Mouse (Mus musculus) MEL (cell line): ENCODE results near the gene Cenpp. TPM values are rescaled to one million over a fixed set of nuclear protein-coding genes. Genes with fewer than 3 reads are reported as not detected.

ENCODE experiments used
- DNase-seq: peaks from one replicate; pipeline ENCODE4 v3.0.0; 2011; ENCODE audit warnings: low read depth, low spot score
- H3K27ac ChIP-seq: 2 replicates; pipeline ENCODE4 v1.5.1; 2012; ENCODE audit warnings: low read depth, mild to moderate bottlenecking, control low read depth, low read length, moderate library complexity; ENCODE audit not compliant: control insufficient read depth
- H3K27me3 ChIP-seq, 2 experiments: fragments of 150-350 bp in 1 of 2; sonication (generic) in 1 of 2; 2 replicates each; pipeline ENCODE4 v1.6.1; 2012; ENCODE audit warnings: low read length in 2 of 2, mild to moderate bottlenecking in 2 of 2, improper control_type of control experiment in 1 of 2, moderate library complexity in 1 of 2; ENCODE audit not compliant: insufficient read depth in 2 of 2, control insufficient read depth in 1 of 2
- H3K36me3 ChIP-seq, 2 experiments: 2 replicates each; pipeline ENCODE4 v1.6.1; 2012 to 2014; ENCODE audit warnings: low read length in 2 of 2, improper control_type of control experiment in 1 of 2, inconsistent platforms in 1 of 2, mild to moderate bottlenecking in 1 of 2; ENCODE audit not compliant: insufficient read depth in 2 of 2, control insufficient read depth in 1 of 2
- H3K4me1 ChIP-seq, 2 experiments: fragments of 150-350 bp in 1 of 2; sonication (generic) in 1 of 2; 2 replicates each; pipeline ENCODE4 v1.6.1; 2012; ENCODE audit warnings: low read length in 2 of 2, improper control_type of control experiment in 1 of 2, mild to moderate bottlenecking in 1 of 2; ENCODE audit not compliant: insufficient read depth in 2 of 2, control insufficient read depth in 1 of 2
- H3K4me3 ChIP-seq, 2 experiments: fragments of 150-350 bp in 1 of 2; sonication (generic) in 1 of 2; 2 replicates each; pipeline ENCODE4 v1.5.1; 2012; ENCODE audit warnings: low read depth in 2 of 2, low read length in 2 of 2, mild to moderate bottlenecking in 2 of 2, moderate library complexity in 2 of 2, control low read depth in 1 of 2, improper control_type of control experiment in 1 of 2; ENCODE audit not compliant: control insufficient read depth in 1 of 2, insufficient read depth in 1 of 2
- H3K79me2 ChIP-seq: 2 replicates; pipeline ENCODE4 v1.6.1; 2012; ENCODE audit warnings: mild to moderate bottlenecking, low read length, moderate library complexity; ENCODE audit not compliant: control insufficient read depth, poor library complexity, insufficient read depth
- H3K9ac ChIP-seq: 2 replicates; pipeline ENCODE4 v1.6.1; 2012; ENCODE audit warnings: low read depth, mild to moderate bottlenecking, control low read depth, low read length, moderate library complexity; ENCODE audit not compliant: control insufficient read depth, poor library complexity, severe bottlenecking
- H3K9me3 ChIP-seq: fragments of 150-350 bp; sonication (generic); replicated peaks from 2 replicates; pipeline ENCODE4 v1.6.1; 2012; ENCODE audit warnings: mild to moderate bottlenecking, low read length, improper control_type of control experiment, moderate library complexity; ENCODE audit not compliant: insufficient read depth
- BHLHE40 ChIP-seq: IDR thresholded peaks from 2 replicates; pipeline ENCODE4 v1.6.1; 2012; ENCODE audit warnings: low read depth, mild to moderate bottlenecking, inconsistent platforms, low read length, improper control_type of control experiment, borderline replicate concordance
- CHD2 ChIP-seq: IDR thresholded peaks from 2 replicates; pipeline ENCODE4 v1.6.1; 2011; ENCODE audit warnings: low read length, improper control_type of control experiment
- E2F4 ChIP-seq: IDR thresholded peaks from 2 replicates; pipeline ENCODE4 v1.6.1; 2011; ENCODE audit warnings: low read depth, low read length, improper control_type of control experiment, borderline replicate concordance
- EP300 ChIP-seq, 2 experiments: IDR thresholded peaks; 2 replicates each; pipeline ENCODE4 v1.6.1; 2011; ENCODE audit warnings: improper control_type of control experiment in 2 of 2, low read length in 2 of 2, low read depth in 1 of 2, mild to moderate bottlenecking in 1 of 2
- ETS1 ChIP-seq: IDR thresholded peaks from 2 replicates; pipeline ENCODE4 v1.6.1; 2012; ENCODE audit warnings: low read depth, mild to moderate bottlenecking, inconsistent platforms, low read length, improper control_type of control experiment, moderate library complexity
- GABPA ChIP-seq: IDR thresholded peaks from 2 replicates; pipeline ENCODE4 v1.6.1; 2012; ENCODE audit warnings: low read depth, mild to moderate bottlenecking, inconsistent platforms, low read length, improper control_type of control experiment, moderate library complexity
- GATA1 ChIP-seq: IDR thresholded peaks from 2 replicates; pipeline ENCODE4 v1.6.1; 2011; ENCODE audit warnings: low read depth, low read length, improper control_type of control experiment
- JUND ChIP-seq: IDR thresholded peaks from 2 replicates; pipeline ENCODE4 v1.6.1; 2011; ENCODE audit warnings: low read depth, mild to moderate bottlenecking, improper control_type of control experiment, low read length
- KAT2A ChIP-seq: conservative IDR thresholded peaks from 2 replicates; pipeline ENCODE4 v1.6.1; 2012; ENCODE audit warnings: low read depth, low read length, improper control_type of control experiment, inconsistent platforms
- MAZ ChIP-seq: IDR thresholded peaks from 2 replicates; pipeline ENCODE4 v1.6.1; 2012; ENCODE audit warnings: low read depth, mild to moderate bottlenecking, inconsistent platforms, low read length, improper control_type of control experiment
- MEF2A ChIP-seq: IDR thresholded peaks from 2 replicates; pipeline ENCODE4 v1.6.1; 2014; ENCODE audit warnings: low read depth, mild to moderate bottlenecking, inconsistent platforms, low read length, improper control_type of control experiment; ENCODE audit not compliant: poor library complexity, insufficient replicate concordance, severe bottlenecking; ENCODE audit errors: extremely low read depth
- MYC ChIP-seq: IDR thresholded peaks from 2 replicates; pipeline ENCODE4 v1.6.1; 2011; ENCODE audit warnings: low read depth, mild to moderate bottlenecking, low read length, improper control_type of control experiment, moderate library complexity
- NELFE ChIP-seq: IDR thresholded peaks from 2 replicates; pipeline ENCODE4 v1.6.1; 2011; ENCODE audit warnings: low read depth, low read length, improper control_type of control experiment
- NRF1 ChIP-seq: IDR thresholded peaks from 2 replicates; pipeline ENCODE4 v1.6.1; 2014; ENCODE audit warnings: low read depth, mild to moderate bottlenecking, inconsistent platforms, low read length, improper control_type of control experiment, moderate library complexity; ENCODE audit not compliant: poor library complexity, insufficient read depth, severe bottlenecking
- POLR2AphosphoS2 ChIP-seq: IDR thresholded peaks from 2 replicates; pipeline ENCODE4 v1.6.1; 2011; ENCODE audit warnings: low read length, improper control_type of control experiment
- POLR2AphosphoS5 ChIP-seq: IDR thresholded peaks from 2 replicates; pipeline ENCODE4 v1.6.1; 2012; ENCODE audit warnings: low read depth, borderline replicate concordance, mild to moderate bottlenecking, inconsistent platforms, low read length, moderate library complexity, mixed read lengths
- RAD21 ChIP-seq: IDR thresholded peaks from 2 replicates; pipeline ENCODE4 v1.6.1; 2011; ENCODE audit warnings: mild to moderate bottlenecking, low read depth, low read length, improper control_type of control experiment
- SIN3A ChIP-seq: IDR thresholded peaks from 2 replicates; pipeline ENCODE4 v1.6.1; 2012; ENCODE audit warnings: low read length, improper control_type of control experiment, inconsistent platforms
- SMC3 ChIP-seq: IDR thresholded peaks from 2 replicates; pipeline ENCODE4 v1.6.1; 2011; ENCODE audit warnings: low read depth, low read length, improper control_type of control experiment
- TBP ChIP-seq: IDR thresholded peaks from 2 replicates; pipeline ENCODE4 v1.8.0; 2011; ENCODE audit warnings: low read depth, low read length, improper control_type of control experiment
- TCF12 ChIP-seq: IDR thresholded peaks from 2 replicates; pipeline ENCODE4 v1.6.1; 2014; ENCODE audit warnings: low read depth, mild to moderate bottlenecking, inconsistent platforms, low read length, improper control_type of control experiment, moderate library complexity
- UBTF ChIP-seq: IDR thresholded peaks from 2 replicates; pipeline ENCODE4 v1.6.1; 2012; ENCODE audit warnings: low read depth, mild to moderate bottlenecking, inconsistent platforms, low read length, improper control_type of control experiment, moderate library complexity, borderline replicate concordance; ENCODE audit not compliant: insufficient read depth
- USF1 ChIP-seq: IDR thresholded peaks from 2 replicates; pipeline ENCODE4 v1.6.1; 2014; ENCODE audit warnings: low read depth, mild to moderate bottlenecking, inconsistent platforms, low read length, improper control_type of control experiment, moderate library complexity
- USF2 ChIP-seq, 2 experiments: IDR thresholded peaks; 2 replicates each; pipeline ENCODE4 v1.6.1; 2011 to 2012; ENCODE audit warnings: improper control_type of control experiment in 2 of 2, low read length in 2 of 2, borderline replicate concordance in 1 of 2, inconsistent platforms in 1 of 2, low read depth in 1 of 2, mild to moderate bottlenecking in 1 of 2; ENCODE audit not compliant: insufficient read depth in 1 of 2
- ZC3H11A ChIP-seq: IDR thresholded peaks from 2 replicates; pipeline ENCODE4 v1.6.1; 2012; ENCODE audit warnings: low read depth, mild to moderate bottlenecking, inconsistent platforms, low read length, improper control_type of control experiment
- ZKSCAN1 ChIP-seq: IDR thresholded peaks from 2 replicates; pipeline ENCODE4 v1.6.1; 2012; ENCODE audit warnings: low read depth, mild to moderate bottlenecking, inconsistent platforms, low read length, improper control_type of control experiment, moderate library complexity
- ZMIZ1 ChIP-seq: IDR thresholded peaks from 2 replicates; pipeline ENCODE4 v1.6.1; 2012; ENCODE audit warnings: low read depth, mild to moderate bottlenecking, inconsistent platforms, low read length, improper control_type of control experiment, moderate library complexity
- polyA plus RNA-seq, 2 experiments: library from polyadenylated mRNA; stranded (reverse) in 1 of 2; unstranded in 1 of 2; fragments of >175 nt in 1 of 2; fragments of >200 nt in 1 of 2; gene quantifications; 2 replicates each; pipeline versions ENCODE4 v1.2.1 to v1.2.4; 2012; ENCODE audit warnings: low replicate concordance in 2 of 2, low read depth in 1 of 2; ENCODE audit not compliant: insufficient read length in 2 of 2, insufficient read depth in 1 of 2, missing spikeins in 1 of 2
- total RNA-seq: library from RNA; depleted of rRNA; stranded (reverse); fragments of 300-350 nt; gene quantifications from 2 replicates; pipeline ENCODE4 v1.2.3, GENCODE M21; 2012

The Cenpp gene
- total and polyA plus RNA-seq, 3 experiments: 13.2 to 17.9 TPM; not detected in 1

DNA sequence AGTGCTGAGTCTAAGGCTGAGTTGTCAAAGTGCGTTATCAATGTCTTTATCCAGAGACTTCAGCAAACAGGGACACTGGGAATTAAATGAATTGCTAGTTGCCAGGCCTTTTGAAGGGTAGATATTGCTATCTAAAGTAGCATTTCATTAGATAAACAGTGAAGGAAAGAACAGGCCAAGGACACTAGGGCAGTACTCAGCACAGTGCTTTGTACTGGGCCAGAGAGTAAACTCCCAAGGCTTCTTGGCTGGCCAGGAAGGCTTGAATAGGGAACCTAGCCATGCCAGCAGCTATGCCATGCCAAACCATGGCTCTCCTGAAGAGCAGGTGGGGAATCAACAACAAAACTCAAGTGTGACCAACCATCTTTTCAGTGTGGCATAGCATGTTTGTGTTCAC is 115.6 kb downstream of the Cenpp start:
- TF ChIP-seq TCF12 (no peak), E2F4 (no peak), POLR2AphosphoS5 (no peak), UBTF (no peak), TBP (no peak), NRF1 (no peak), RAD21 (no peak), KAT2A (no peak), NELFE (no peak), JUND (no peak), POLR2AphosphoS2 (no peak), BHLHE40 (no peak), ZC3H11A (no peak), MYC (no peak), USF1 (no peak), MAZ (no peak), SIN3A (no peak), GABPA (no peak)
- TF ChIP-seq, all 39 proteins: peak for 0
- H3K9me3 ChIP-seq: no peaks in the 10 kb centered on the region
- no peak overlapping the region for H3K4me3 ChIP-seq
- H3K27me3 ChIP-seq: no peaks in the 10 kb centered on the region
- no peak overlapping the region for H3K27ac ChIP-seq
- no peaks in the 10 kb centered on the region; a peak in 1 of 4 replicates for H3K4me1 ChIP-seq
- H3K36me3 ChIP-seq: no peaks in the 10 kb centered on the region
- no peak overlapping the region for H3K9ac ChIP-seq
- no peaks in the 10 kb centered on the region for H3K79me2 ChIP-seq
- no peak for DNase-seq

DNA sequence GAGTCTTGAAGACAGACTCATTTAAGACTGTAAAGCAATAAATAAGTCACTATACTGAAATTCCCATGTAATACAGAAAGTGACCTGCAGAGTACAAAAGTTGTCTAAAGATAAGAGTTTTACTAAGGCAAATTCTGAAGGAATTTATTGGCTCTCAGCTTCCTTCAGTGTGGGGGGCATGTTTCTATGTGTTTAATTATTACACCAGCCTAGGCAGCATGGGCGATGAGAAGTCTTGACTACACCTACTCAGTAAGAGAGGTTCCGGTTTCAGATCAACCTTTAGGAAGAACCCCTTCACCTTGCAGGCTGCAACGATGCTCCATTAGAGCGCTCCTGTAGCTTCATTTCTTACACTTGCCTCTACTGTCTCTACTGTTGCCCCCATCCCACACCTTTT is 121.9 kb downstream of the Cenpp start:
- TF ChIP-seq ZMIZ1 (no peak), GABPA (no peak), BHLHE40 (no peak), ZKSCAN1 (no peak), ETS1 (no peak), CHD2 (no peak), MEF2A (no peak), GATA1 (no peak), SMC3 (no peak), USF2 (IDR thresholded peaks at IDR 0.05; ENCODE audit: borderline replicate concordance in 1 of 2, insufficient read depth in 1 of 2, low read depth in 1 of 2, low read length in 2 of 2) (no peak), EP300 (IDR thresholded peaks at IDR 0.05; ENCODE audit: low read depth in 1 of 2, low read length in 2 of 2) (no peak), TBP (no peak)
- H3K36me3 ChIP-seq: no peaks in the 10 kb centered on the region
- no peaks in the 10 kb centered on the region for H3K27me3 ChIP-seq
- H3K9ac ChIP-seq: no peak overlapping the region
- no peaks in the 10 kb centered on the region for H3K9me3 ChIP-seq
- no peak overlapping the region for H3K27ac ChIP-seq
- no peaks in the 10 kb centered on the region; a peak in 1 of 4 replicates for H3K4me1 ChIP-seq
- no peaks in the 10 kb centered on the region for H3K79me2 ChIP-seq
- no peak overlapping the region for H3K4me3 ChIP-seq
- DNase-seq: peak; percentile 11
